Mouse (Mus musculus) hindlimb bud, embryonic 11.5 days (tissue): ENCODE data around the gene Ugt1a6b.

Experiments
- DNase-seq: peaks from one replicate; pipeline ENCODE4 v3.0.0-alpha.2; 2012; ENCODE audit warnings: low read depth, low spot score; ENCODE audit errors: extremely low spot score

Ugt1a6b gene

DNA sequence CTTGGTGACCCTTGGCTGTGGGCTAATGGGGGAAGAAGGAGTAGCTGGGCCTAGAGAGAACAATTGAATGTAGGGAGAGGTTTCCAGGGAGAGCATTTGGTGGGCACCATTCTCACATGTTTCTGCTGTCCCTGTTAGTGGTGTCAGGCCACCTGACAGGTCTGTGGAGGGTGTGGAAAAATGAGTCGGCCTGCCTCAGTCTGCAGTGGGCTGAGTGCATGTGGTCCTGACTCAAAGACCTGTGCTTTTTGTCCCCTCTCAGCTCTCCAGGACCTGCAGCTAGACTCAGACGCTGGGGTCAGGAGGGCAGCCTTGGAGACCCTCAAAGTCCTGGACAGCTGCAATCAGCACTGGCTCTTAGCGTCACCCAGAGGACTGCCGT, 156.6 kb downstream of the Ugt1a6b start:
- DNase-seq, result no peak

DNA sequence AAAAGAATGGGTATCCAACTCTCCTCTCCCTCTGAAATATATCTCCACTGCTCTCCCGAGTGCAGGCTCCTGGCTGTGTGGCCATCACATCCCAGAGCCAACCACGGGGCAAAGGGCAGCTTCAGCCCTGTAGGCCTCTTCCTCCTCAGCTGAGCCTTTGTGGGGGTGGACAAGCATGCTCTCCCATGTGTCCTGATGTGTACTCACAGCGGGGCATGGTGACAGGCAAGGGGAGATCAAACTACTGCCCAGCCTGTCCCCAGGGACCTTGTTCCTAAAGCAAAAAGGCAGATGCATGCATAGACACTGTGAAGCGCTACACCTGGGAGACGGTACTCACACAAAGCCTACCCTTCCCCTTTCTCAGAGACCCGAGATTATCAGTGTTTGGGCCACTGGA, 157.1 kb downstream of the Ugt1a6b start:
- DNase-seq, result no peak

DNA sequence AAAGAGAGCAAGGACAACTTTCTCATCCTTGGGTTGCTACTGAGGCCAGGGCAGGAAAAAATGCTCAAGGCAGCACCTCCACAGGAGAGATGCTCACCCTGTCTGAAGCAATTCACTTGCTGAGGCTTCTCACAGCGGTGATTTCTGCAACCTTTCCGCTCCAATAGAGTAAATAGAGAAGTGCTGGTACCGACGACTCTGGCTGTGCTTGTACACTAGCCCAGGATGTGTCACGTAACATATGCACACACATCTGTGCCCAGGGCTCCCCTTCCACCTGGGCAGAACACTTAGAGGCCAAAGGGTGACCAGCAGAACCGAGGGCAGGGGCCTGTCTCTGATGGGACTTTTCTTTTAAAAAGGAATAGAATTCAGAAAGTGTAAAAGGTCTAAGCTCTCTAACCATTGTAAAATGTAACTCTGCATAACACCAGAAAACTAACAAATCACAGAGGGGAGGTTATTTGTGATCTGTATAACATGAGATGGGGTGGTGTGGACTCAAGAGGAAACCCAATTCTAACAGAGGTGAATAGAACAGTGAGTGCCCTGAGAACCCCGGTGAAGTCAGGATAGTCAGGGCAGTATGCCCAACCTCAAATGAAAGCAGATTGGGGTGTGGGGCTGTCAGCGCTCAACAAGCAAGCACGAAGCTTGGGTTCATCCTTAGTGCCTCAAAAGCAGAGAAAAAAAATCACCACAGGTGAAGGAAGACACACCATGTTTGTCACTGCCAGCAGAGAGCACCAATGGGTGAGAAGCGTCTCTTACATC, 157.7 kb downstream of the Ugt1a6b start:
- DNase-seq, result no peak

DNA sequence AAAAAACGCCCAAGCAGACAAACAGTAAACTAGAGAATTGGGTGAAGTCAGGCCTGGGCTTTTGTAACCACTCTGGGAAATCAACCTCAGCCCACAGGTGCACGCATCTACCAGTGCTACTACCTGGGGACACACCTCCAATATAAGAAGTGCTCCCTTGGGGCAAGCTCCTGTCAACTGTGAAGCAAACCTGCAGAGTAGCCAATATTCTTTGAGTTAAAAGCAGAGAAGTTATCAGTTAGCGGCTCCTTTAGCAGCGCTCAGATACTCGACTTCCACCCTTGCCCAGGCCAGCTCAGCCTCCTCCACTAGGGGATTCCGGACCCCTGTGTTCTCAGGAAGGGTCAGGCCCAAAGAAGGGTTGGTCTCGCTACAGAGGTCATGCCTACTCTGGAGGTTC, 158.7 kb downstream of the Ugt1a6b start:
- DNase-seq, result no peak

DNA sequence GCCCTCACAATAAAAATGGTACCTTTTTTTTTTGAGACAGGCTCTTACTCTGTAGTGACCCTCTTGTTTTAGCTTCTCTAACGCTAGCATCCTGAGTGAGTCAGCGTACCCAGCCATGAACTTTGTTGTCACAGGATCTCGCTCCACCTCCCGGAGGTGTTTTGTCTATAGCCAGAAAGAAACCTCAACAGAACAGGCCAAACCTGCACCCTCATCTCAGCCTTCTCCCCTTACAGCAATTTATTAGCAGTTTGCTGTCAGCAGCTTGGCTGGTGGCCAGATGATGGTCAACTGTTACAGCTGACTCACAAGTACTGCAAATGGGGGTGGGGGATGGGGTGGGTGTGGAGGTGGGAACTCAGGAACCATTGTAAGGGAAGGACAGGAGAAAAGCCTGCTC, 159.2 kb downstream of the Ugt1a6b start:
- DNase-seq, result no peak

DNA sequence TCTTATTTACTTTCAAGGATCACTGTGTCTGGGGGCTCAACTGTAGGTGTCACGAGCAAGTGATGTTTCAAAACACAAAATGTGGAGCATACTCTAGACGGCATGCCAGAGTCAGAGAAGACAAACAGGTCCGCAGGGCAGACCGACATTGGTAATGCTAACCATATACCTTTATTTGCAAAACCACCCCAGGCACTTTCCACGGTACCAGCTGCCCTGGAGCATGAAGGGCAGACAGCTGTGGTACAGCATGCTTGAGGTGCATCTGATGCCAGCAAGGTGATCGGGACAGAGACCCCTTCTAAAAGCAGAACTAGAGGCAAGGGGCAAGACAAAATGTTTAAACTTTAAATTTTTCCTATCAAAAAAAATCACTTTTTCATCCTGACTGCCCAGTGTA, 159.9 kb downstream of the Ugt1a6b start:
- no peak for DNase-seq

DNA sequence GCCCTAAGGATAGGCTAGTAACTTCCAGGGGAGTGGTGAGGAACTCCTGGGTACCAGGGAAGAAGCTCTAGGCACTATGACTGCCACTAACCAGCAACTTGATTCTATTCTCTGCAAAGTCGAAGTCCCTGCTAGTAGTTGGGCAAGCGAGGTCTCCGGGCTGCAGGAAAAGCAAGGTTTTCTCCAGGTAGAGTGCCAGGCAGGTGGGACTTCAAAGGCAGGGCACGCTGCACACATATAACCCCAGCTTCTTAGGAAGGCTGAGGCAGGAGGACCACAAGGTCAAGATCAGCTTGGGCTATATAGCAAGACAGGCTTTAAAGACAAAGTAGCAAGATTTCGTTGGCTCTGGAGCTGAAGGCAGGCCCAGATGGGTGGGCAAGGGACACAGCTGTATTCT, 160.7 kb downstream of the Ugt1a6b start:
- DNase-seq, result no peak

DNA sequence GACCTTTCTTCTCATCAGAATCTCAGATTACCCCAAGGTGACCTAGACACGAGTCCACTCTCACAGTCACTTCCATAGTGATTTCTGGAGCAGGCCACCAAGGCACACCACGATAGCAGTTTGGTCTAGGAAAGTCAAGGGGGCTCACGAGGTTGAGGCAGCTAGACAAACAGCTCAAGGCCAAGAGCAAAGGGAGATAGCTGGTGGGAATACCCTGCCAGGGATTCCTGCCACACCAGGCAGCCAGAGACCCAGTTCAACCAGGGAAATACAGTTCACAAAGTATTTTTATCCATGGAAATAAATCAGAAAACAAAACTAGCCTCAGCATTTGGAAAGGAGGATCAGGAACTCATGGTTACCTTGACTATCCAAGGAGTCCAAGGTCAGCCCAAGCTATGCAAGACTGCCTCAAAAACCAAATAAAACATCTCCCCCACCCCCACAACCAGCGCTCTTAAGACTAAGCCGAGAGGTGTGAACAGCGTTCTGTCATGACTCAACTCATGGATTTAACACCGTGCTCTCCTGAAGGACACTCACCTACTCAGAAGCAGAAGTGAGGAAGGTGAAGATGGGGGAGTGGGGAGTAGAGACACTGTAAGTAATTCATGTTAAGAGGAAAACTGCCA, 161.3 kb downstream of the Ugt1a6b start:
- no peak for DNase-seq

DNA sequence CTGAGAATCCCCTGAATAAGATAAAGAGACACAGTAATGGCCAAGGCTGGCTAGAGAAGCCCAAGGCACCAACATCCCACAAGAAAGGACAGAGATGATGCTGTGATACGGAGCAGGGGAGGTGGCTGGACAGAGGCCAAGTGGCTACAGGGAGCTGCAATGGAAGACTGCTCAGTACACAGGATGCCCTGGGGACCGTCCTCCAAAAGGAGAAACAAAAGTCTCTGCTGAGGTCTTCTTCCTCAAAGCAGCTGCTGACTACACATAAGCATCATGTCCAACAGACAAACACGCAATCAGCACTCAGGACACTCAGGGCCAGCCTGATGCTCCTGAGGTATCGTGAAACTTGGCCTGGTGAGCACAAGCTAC, 161.8 kb downstream of the Ugt1a6b start:
- DNase-seq, result no peak

DNA sequence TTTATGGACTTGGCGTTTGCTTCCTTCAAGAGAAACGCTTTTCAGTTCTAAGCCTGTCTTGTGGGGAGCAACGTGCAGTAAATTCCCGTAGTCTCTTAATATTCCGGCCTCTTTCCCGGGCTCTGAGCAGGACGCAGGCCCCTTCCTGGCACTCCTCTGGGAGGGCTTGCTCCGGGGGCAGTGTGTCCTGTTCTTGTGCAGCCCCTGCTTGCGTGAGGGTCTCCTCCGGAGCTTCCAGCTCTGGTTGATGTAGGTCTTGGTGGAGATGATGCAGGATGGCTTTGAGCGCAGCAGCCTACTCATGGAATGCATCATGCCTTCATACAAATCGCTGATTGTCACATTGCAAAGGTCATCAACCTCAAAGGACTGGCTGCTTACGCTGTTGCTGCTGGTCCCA, 163.1 kb downstream of the Ugt1a6b start:
- no peak for DNase-seq

DNA sequence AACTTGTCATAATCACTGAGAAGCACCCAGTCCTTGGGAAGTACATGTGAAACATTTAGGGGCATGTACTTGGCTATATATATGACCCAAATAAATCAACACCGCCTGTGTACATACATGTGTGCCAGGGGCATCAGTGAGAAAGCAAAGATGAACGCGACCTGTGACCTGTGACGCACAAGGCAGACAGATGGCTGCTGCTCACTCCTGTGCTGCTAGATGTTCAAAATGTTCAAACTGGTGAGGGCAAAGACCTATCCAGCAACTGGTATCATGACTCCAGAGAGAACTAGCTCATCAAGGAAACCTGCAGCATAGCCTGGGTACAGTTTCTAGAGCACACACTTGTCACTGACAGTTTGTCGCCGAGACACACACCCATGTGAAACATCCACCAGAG, 164.4 kb downstream of the Ugt1a6b start:
- no peak for DNase-seq

DNA sequence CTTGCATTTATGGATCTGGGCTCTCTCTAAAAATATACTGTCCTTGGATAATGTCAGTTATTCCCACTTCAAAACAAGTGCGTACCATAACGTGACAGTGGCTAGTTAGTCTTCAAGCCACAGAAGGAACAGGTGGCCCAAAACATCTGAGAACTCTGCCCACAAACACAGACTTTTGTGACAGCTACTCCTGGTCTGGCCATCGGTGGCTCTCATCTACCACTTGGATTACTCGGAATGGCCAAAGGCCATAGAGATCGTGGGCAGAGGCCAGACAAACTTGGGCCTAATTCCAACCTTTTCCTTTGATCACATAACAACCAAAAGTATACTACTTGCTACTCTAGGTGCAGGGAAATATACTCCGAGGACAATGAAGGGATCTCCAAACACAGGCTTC, 165.0 kb downstream of the Ugt1a6b start:
- DNase-seq, result no peak
